Mouse (Mus musculus) layer of hippocampus, postnatal 36 days (tissue): ENCODE data around the gene Uggt1. TPM values are rescaled to one million over a fixed set of nuclear protein-coding genes. Genes with fewer than 3 reads are reported as not detected.

Source experiments
- DNase-seq, 2 experiments: peaks; one replicate each; pipeline ENCODE4 v3.0.0; 2022
- total RNA-seq, 2 experiments: library from RNA; stranded (reverse); gene quantifications; 2 replicates each; pipeline ENCODE4 v1.2.3; 2021

Uggt1 gene
- total RNA-seq, 2 experiments from 2014 or later = 43.9 to 48.1 TPM

- DNase-seq = no peak
Observed at GRCm38 (mm10) chr1:36173461-36173860, 71.1 kb downstream of the Uggt1 start.

- peak; percentile 21 to 36 for DNase-seq
Observed at GRCm38 (mm10) chr1:36172941-36173340, 71.6 kb downstream of the Uggt1 start.

GRCm38 (mm10) chr1:36162687-36163086, 81.8 kb downstream of the Uggt1 start:
- DNase-seq = no peak

GRCm38 (mm10) chr1:36161208-36161607, 83.3 kb downstream of the Uggt1 start:
- DNase-seq = no peak

GRCm38 (mm10) chr1:36160246-36160645, 84.3 kb downstream of the Uggt1 start:
- DNase-seq = no peak

GRCm38 (mm10) chr1:36149411-36149810, 95.1 kb downstream of the Uggt1 start:
- no peak for DNase-seq

GRCm38 (mm10) chr1:36148809-36149208, 95.7 kb downstream of the Uggt1 start:
- DNase-seq = no peak

- DNase-seq = peak; percentile 26 to 45
Observed at GRCm38 (mm10) chr1:36145050-36145449, 99.5 kb downstream of the Uggt1 start.

GRCm38 (mm10) chr1:36140311-36140710, 104.2 kb downstream of the Uggt1 start:
- no peak for DNase-seq

- DNase-seq = peak; percentile 49 to 63
Observed at GRCm38 (mm10) chr1:36134584-36134983, 109.9 kb downstream of the Uggt1 start.

- no peak for DNase-seq
Observed at GRCm38 (mm10) chr1:36133647-36134046, 110.9 kb downstream of the Uggt1 start.

- DNase-seq = no peak
Observed at GRCm38 (mm10) chr1:36133041-36133440, 111.5 kb downstream of the Uggt1 start.

GRCm38 (mm10) chr1:36132211-36132610, 112.3 kb downstream of the Uggt1 start:
- DNase-seq = no peak

- no peak for DNase-seq
Observed at GRCm38 (mm10) chr1:36131766-36132165, 112.8 kb downstream of the Uggt1 start.

- DNase-seq = no peak
Observed at GRCm38 (mm10) chr1:36131154-36131553, 113.4 kb downstream of the Uggt1 start.

GRCm38 (mm10) chr1:36130307-36131035, 114.0 kb downstream of the Uggt1 start:
- no peak for DNase-seq

GRCm38 (mm10) chr1:36129881-36130280, 114.6 kb downstream of the Uggt1 start:
- no peak for DNase-seq

GRCm38 (mm10) chr1:36129126-36129525, 115.4 kb downstream of the Uggt1 start:
- DNase-seq = no peak

- no peak for DNase-seq
Observed at GRCm38 (mm10) chr1:36125076-36125475, 119.4 kb downstream of the Uggt1 start.

GRCm38 (mm10) chr1:36121172-36121571, 123.3 kb downstream of the Uggt1 start:
- no peak for DNase-seq

GRCm38 (mm10) chr1:36119426-36119825, 125.1 kb downstream of the Uggt1 start:
- DNase-seq = no peak

- no peak for DNase-seq
Observed at GRCm38 (mm10) chr1:36118958-36119357, 125.6 kb downstream of the Uggt1 start.

- DNase-seq = no peak
Observed at GRCm38 (mm10) chr1:36118061-36118685, 126.3 kb downstream of the Uggt1 start.

- DNase-seq = no peak
Observed at GRCm38 (mm10) chr1:36116488-36116887, 128.0 kb downstream of the Uggt1 start.
